Mouse (Mus musculus): ENCODE results near the gene Ahnak.
A peak's percentile ranks its signal among the peaks of the same experiment; 100 is the strongest.
"Not testable (repeated sequence)": the region's sequence is repeated elsewhere in the genome, so short reads cannot be mapped to it uniquely, and the experiment has no call there.

Ahnak gene

GRCm38 (mm10) chr19:8996601-8997000 is 7.5 kb downstream of the Ahnak start:
- DNase-seq, result no peak

GRCm38 (mm10) chr19:8997546-8997945 is 8.5 kb downstream of the Ahnak start:
- peak; percentile 78 for DNase-seq

- DNase-seq, result no peak
Measured at GRCm38 (mm10) chr19:8998546-8998945, 9.5 kb downstream of the Ahnak start.

- DNase-seq, result no peak
Measured at GRCm38 (mm10) chr19:8999223-8999622, 10.1 kb downstream of the Ahnak start.

GRCm38 (mm10) chr19:9006915-9007314 is 17.8 kb downstream of the Ahnak start:
- DNase-seq, result not testable (repeated sequence)

- no peak for DNase-seq
Measured at GRCm38 (mm10) chr19:9019298-9019697, 30.2 kb downstream of the Ahnak start.

- DNase-seq, result peak; percentile 53
Measured at GRCm38 (mm10) chr19:9023021-9023778, 34.1 kb downstream of the Ahnak start.

- no peak for DNase-seq
Measured at GRCm38 (mm10) chr19:9025562-9026257, 36.6 kb downstream of the Ahnak start.

- DNase-seq, result peak; percentile 33
Measured at GRCm38 (mm10) chr19:9026634-9027033, 37.5 kb downstream of the Ahnak start.

- peak; percentile 67 for DNase-seq
Measured at GRCm38 (mm10) chr19:9027795-9028194, 38.7 kb downstream of the Ahnak start.

- no peak for DNase-seq
Measured at GRCm38 (mm10) chr19:9028375-9028774, 39.3 kb downstream of the Ahnak start.

GRCm38 (mm10) chr19:9029640-9030262 is 40.7 kb downstream of the Ahnak start:
- no peak for DNase-seq

GRCm38 (mm10) chr19:9032502-9033129 is 43.5 kb downstream of the Ahnak start:
- DNase-seq, result no peak

GRCm38 (mm10) chr19:9033412-9034340 is 44.6 kb downstream of the Ahnak start:
- DNase-seq, result peak; percentile 29

GRCm38 (mm10) chr19:9034480-9034879 is 45.4 kb downstream of the Ahnak start:
- no peak for DNase-seq

GRCm38 (mm10) chr19:9035101-9035500 is 46.0 kb downstream of the Ahnak start:
- no peak for DNase-seq

GRCm38 (mm10) chr19:9038136-9038535 is 49.1 kb downstream of the Ahnak start:
- no peak for DNase-seq

GRCm38 (mm10) chr19:9039266-9039665 is 50.2 kb downstream of the Ahnak start:
- no peak for DNase-seq

- no peak for DNase-seq
Measured at GRCm38 (mm10) chr19:9039928-9040327, 50.8 kb downstream of the Ahnak start.

- no peak for DNase-seq
Measured at GRCm38 (mm10) chr19:9040649-9041048, 51.6 kb downstream of the Ahnak start.

GRCm38 (mm10) chr19:9041074-9041473 is 52.0 kb downstream of the Ahnak start:
- no peak for DNase-seq

GRCm38 (mm10) chr19:9043123-9043522 is 54.0 kb downstream of the Ahnak start:
- no peak for DNase-seq
